Mouse (Mus musculus) forebrain, embryonic 13.5 days (tissue): ENCODE data around the gene Casp1. TPM values are rescaled to one million over a fixed set of nuclear protein-coding genes. Genes with fewer than 3 reads are reported as not detected.

ENCODE experiments used
- ATAC-seq: fragments of 200-750 bp; cut with Nextera tagmentation; 2 replicates; pipeline ENCODE4 v1.8.0; 2017
- H3K27ac ChIP-seq: fragments of 300-500 bp; sonication (generic); 2 replicates; pipeline ENCODE4 v1.5.1; 2015; ENCODE audit warnings: inconsistent platforms, mild to moderate bottlenecking, moderate library complexity
- H3K27me3 ChIP-seq: fragments of 300-500 bp; sonication (generic); 2 replicates; pipeline ENCODE4 v1.6.1; 2015; ENCODE audit warnings: mild to moderate bottlenecking, inconsistent platforms
- H3K36me3 ChIP-seq: fragments of 300-500 bp; sonication (generic); 2 replicates; pipeline ENCODE4 v1.6.1; 2015; ENCODE audit warnings: mild to moderate bottlenecking, inconsistent platforms; ENCODE audit not compliant: poor library complexity, severe bottlenecking
- H3K4me1 ChIP-seq: fragments of 300-500 bp; sonication (generic); 2 replicates; pipeline ENCODE4 v1.6.1; 2015; ENCODE audit warnings: inconsistent platforms
- H3K4me2 ChIP-seq: fragments of 300-500 bp; sonication (generic); 2 replicates; pipeline ENCODE4 v1.6.1; 2015; ENCODE audit warnings: inconsistent platforms, mild to moderate bottlenecking, moderate library complexity
- H3K4me3 ChIP-seq: fragments of 300-500 bp; sonication (generic); 2 replicates; pipeline ENCODE4 v1.5.1; 2015; ENCODE audit warnings: mild to moderate bottlenecking, inconsistent platforms
- H3K9ac ChIP-seq: fragments of 300-500 bp; sonication (generic); 2 replicates; pipeline ENCODE4 v1.6.1; 2015; ENCODE audit warnings: mild to moderate bottlenecking, inconsistent platforms
- H3K9me3 ChIP-seq: fragments of 300-500 bp; sonication (generic); replicated peaks from 2 replicates; pipeline ENCODE4 v1.6.1; 2016; ENCODE audit warnings: inconsistent platforms
- WGBS: fragments of 180-500 bp; shearing (Covaris S2); methylation state at CpG from one replicate; pipeline ENCODE4 v1.1.7; 2015; 5-methylcytosine and 5-hydroxymethylcytosine counted together
- polyA plus RNA-seq: library from polyadenylated mRNA; unstranded; fragments of >200 nt; fragmentation: Nextera tagmentation; extraction: Ambion mirVana; gene quantifications from 2 replicates; pipeline ENCODE4 v1.2.1, GENCODE M21; 2015

The Casp1 gene
- polyA plus RNA-seq, 1 experiment from 2014 or later = 0.68 TPM

GRCm38 (mm10) chr9:5328204-5328603, 29.9 kb downstream of the Casp1 start:
- Histone ChIP-seq H3K9ac (no peak overlapping the region), H3K36me3 (no peaks in the 10 kb centered on the region), H3K27me3 (no peaks in the 10 kb centered on the region), H3K9me3 (no peaks in the 10 kb centered on the region), H3K4me3 (no peak overlapping the region), H3K27ac (no peak overlapping the region), H3K4me2 (no peak overlapping the region), H3K4me1 (no peaks in the 10 kb centered on the region)
- ATAC-seq = no peak
- WGBS = 84% methylated on average over 3 of the region's 3 CpGs

- no peaks in the 10 kb centered on the region for H3K4me1 ChIP-seq
- H3K9me3 ChIP-seq = no peaks in the 10 kb centered on the region
- no peak overlapping the region for H3K4me2 ChIP-seq
- no peak overlapping the region for H3K9ac ChIP-seq
- H3K36me3 ChIP-seq = no peaks in the 10 kb centered on the region
- no peak for ATAC-seq
- no peak overlapping the region for H3K27ac ChIP-seq
- no peak overlapping the region for H3K4me3 ChIP-seq
- no peaks in the 10 kb centered on the region for H3K27me3 ChIP-seq
These were observed 34.1 kb downstream of the Casp1 start for GRCm38 (mm10) chr9:5332441-5332840.

GRCm38 (mm10) chr9:5333422-5333821, 35.1 kb downstream of the Casp1 start:
- ATAC-seq = no peak
- WGBS = 97% methylated on average over 1 of the region's 1 CpGs

DNA sequence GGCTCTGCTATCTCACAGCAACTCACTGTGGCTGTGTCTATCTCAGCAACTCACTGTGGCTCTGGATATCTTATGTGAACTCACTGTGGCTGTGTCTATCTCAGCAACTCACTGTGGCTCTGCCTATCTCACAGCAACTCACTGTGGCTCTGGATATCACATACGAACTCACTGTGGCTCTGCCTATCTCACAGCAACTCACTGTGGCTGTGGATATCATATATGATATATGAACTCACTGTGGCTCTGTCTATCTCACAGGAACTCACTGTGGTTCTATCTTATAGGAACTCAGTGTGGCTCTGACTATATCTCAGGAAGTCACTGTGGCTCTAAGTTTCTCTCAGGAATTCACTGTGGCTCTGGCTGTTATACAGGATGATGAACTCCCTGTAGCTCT, 44.8 kb downstream of the Casp1 start:
- ATAC-seq = no peak
- no peak overlapping the region for H3K4me2 ChIP-seq

More at GRCm38 (mm10) chr9:5333422-5333821, 35.1 kb downstream of the Casp1 start:
- H3K9me3 ChIP-seq = no peaks in the 10 kb centered on the region
- no peak overlapping the region for H3K27ac ChIP-seq
- no peaks in the 10 kb centered on the region for H3K27me3 ChIP-seq
- no peak overlapping the region for H3K4me3 ChIP-seq
- H3K9ac ChIP-seq = no peak overlapping the region
- H3K4me1 ChIP-seq = no peaks in the 10 kb centered on the region
- no peaks in the 10 kb centered on the region for H3K36me3 ChIP-seq
- H3K4me2 ChIP-seq = no peak overlapping the region

DNA sequence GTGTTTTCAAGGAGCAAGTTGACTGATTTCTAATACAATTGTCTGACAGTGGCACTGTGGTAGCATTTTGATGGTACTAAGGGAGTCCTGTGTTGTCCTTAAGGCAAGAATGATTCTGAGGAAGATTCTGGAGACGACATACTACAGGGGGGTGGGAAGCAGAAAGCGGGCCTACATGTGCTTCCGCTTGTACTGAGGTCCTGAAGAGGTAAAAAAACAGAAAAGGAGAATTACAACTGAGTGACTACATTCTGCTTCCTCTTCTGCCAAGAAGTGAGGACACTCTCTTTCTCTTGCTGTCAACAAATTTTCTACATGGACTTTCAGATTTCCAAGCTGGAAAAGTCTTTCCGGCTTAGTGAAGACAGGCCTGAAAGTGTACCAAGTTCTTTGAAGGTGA, 45.8 kb downstream of the Casp1 start:
- Histone ChIP-seq H3K9ac (no peak overlapping the region), H3K9me3 (no peaks in the 10 kb centered on the region), H3K36me3 (no peaks in the 10 kb centered on the region), H3K27me3 (no peaks in the 10 kb centered on the region), H3K4me3 (no peak overlapping the region), H3K27ac (no peak overlapping the region), H3K4me2 (no peak overlapping the region), H3K4me1 (no peaks in the 10 kb centered on the region)
- ATAC-seq = no peak
- 93% methylated on average over 4 of the region's 4 CpGs for WGBS

More for the DNA sequence above, 44.8 kb downstream of the Casp1 start:
- no peak overlapping the region for H3K27ac ChIP-seq
- H3K27me3 ChIP-seq = no peaks in the 10 kb centered on the region
- WGBS = 84% methylated on average over 1 of the region's 1 CpGs
- no peak overlapping the region for H3K9ac ChIP-seq
- H3K9me3 ChIP-seq = no peaks in the 10 kb centered on the region
- H3K4me3 ChIP-seq = no peak overlapping the region
- no peaks in the 10 kb centered on the region for H3K36me3 ChIP-seq
- H3K4me1 ChIP-seq = no peaks in the 10 kb centered on the region

DNA sequence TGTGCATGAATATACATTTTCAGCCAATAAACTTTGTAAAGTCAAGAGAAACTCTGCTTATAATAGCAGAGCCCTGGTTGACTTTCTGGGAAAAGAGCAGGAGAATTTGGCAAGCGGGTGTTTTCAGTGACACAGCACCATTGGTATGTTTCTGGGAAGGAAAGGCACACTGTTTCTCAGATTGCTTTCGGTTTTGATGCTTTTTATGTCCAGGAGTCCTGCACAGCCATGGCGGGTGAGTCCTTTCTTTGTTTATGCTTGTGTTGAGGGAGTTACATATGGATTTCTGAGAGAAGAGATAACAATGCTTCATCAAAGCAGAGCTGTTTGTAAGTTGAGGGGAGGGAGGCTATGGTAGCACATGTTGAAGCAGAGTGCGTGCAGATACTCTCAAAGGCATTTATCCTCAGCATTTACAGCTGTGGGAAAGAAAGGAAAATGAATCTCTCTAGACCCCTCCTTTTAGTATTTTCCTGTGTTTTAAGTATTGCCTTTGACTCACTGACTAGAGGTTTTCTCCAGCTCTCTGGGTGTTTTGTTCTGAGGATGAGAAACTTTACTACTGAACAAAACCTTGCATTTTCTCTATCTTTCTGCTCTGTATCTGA, 47.1 kb downstream of the Casp1 start, which contains the start of gene Casp12:
Gene Casp12 (plus strand): TSS at position 140 of the 608 bp plus-strand sequence.
- Histone ChIP-seq H3K9ac (no peak within 1 kb of the TSS), H3K4me3 (no peak within 1 kb of the TSS), H3K4me2 (no peak within 1 kb of the TSS), H3K36me3 (no peaks in the 10 kb centered on the region), H3K27me3 (no peaks in the 10 kb centered on the region), H3K4me1 (no peaks in the 10 kb centered on the region), H3K27ac (no peak within 1 kb of the TSS), H3K9me3 (no peaks in the 10 kb centered on the region)
- 79% methylated on average over 4 of the region's 4 CpGs for WGBS
- no peak for ATAC-seq

- no peak overlapping the region for H3K9ac ChIP-seq
These were observed 49.1 kb downstream of the Casp1 start for GRCm38 (mm10) chr9:5347381-5347780.

DNA sequence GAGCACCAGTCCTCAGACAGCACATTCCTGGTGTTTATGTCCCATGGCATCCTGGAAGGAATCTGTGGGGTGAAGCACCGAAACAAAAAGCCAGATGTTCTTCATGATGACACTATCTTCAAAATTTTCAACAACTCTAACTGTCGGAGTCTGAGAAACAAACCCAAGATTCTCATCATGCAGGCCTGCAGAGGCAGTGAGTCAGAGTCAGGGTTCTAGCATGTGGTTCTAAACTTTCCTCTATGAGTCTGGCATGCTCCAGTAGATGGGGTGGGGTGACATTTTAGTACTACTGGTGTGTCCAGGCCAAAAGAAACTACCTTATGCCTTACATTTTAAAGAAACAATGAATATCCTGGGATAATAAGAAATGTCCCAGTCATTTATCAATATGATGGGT, 55.4 kb downstream of the Casp1 start:
- no peak overlapping the region for H3K4me2 ChIP-seq
- H3K9me3 ChIP-seq = no peaks in the 10 kb centered on the region
- no peaks in the 10 kb centered on the region for H3K27me3 ChIP-seq
- H3K27ac ChIP-seq = no peak overlapping the region
- H3K36me3 ChIP-seq = no peaks in the 10 kb centered on the region
- H3K9ac ChIP-seq = no peak overlapping the region
- WGBS = 90% methylated on average over 2 of the region's 2 CpGs
- H3K4me1 ChIP-seq = no peaks in the 10 kb centered on the region
- no peak for ATAC-seq
- no peak overlapping the region for H3K4me3 ChIP-seq

More at GRCm38 (mm10) chr9:5347381-5347780, 49.1 kb downstream of the Casp1 start:
- Histone ChIP-seq H3K27me3 (no peaks in the 10 kb centered on the region), H3K4me2 (no peak overlapping the region), H3K4me1 (no peaks in the 10 kb centered on the region), H3K36me3 (no peaks in the 10 kb centered on the region), H3K27ac (no peak overlapping the region), H3K4me3 (no peak overlapping the region), H3K9me3 (no peaks in the 10 kb centered on the region)
- 81% methylated on average over 4 of the region's 4 CpGs for WGBS
- ATAC-seq = no peak

GRCm38 (mm10) chr9:5356801-5357200, 58.5 kb downstream of the Casp1 start:
- H3K36me3 ChIP-seq = no peaks in the 10 kb centered on the region
- H3K4me3 ChIP-seq = no peak overlapping the region
- ATAC-seq = no peak
- H3K4me1 ChIP-seq = no peaks in the 10 kb centered on the region
- H3K9ac ChIP-seq = no peak overlapping the region
- no peaks in the 10 kb centered on the region for H3K27me3 ChIP-seq
- no peak overlapping the region for H3K4me2 ChIP-seq
- no peak overlapping the region for H3K27ac ChIP-seq
- no peaks in the 10 kb centered on the region for H3K9me3 ChIP-seq

Other genes with a start within 250 kb of the Casp1 start
- gene Casp4, start 10.3 kb downstream of the Casp1 start, polyA plus RNA-seq = 0.45 TPM in 1 of 2 replicates, not detected in the other
- gene Casp12, start 46.9 kb downstream of the Casp1 start, polyA plus RNA-seq = 0.14 TPM in 1 of 2 replicates, not detected in the other